ENCODE assay signal across 11 mouse cellular contexts in genomic region chr17:27940352-27940751, GRCm38 (mm10). TPM values are rescaled to one million over a fixed set of nuclear protein-coding genes. Genes with fewer than 3 reads are reported as not detected.
DNase-seq lines count a peak whose midpoint lies in the region; ATAC-seq and TF ChIP-seq lines count a peak whose summit lies in the region.
"Had no signal": no experiment of that assay in that cellular context is flagged by ENCODE, and none has a peak within 500 bp of the region (broad histone marks: within the 10 kb centered on the region; RNA-seq: fewer than 3 reads in every experiment).

No protein-coding gene starts in this region.

- no peak for TF ChIP-seq CTCF in kidney, adult 2 months (conservative IDR thresholded peaks at IDR 0.05; ENCODE audit: insufficient read depth, insufficient read length, low read depth, low read length)

- no peaks in the 10 kb centered on the region for H3K36me3 ChIP-seq in kidney, adult 2 months (ENCODE audit: control insufficient read depth, insufficient read depth, low read length)
- no peaks in the 10 kb centered on the region for H3K36me3 ChIP-seq in lung, embryonic 15.5 days
- H3K36me3 ChIP-seq: hindbrain, embryonic 12.5 days had no signal

- WGBS in kidney, adult 2 months: 57% methylated on average over 4 of the region's 4 CpGs
- 69% methylated on average over 4 of the region's 4 CpGs for WGBS in lung, embryonic 15.5 days

- no peaks in the 10 kb centered on the region for H3K27me3 ChIP-seq in kidney, adult 2 months (replicated peaks; ENCODE audit: control insufficient read depth, insufficient read depth, low read length)
- no peaks in the 10 kb centered on the region for H3K27me3 ChIP-seq in lung, embryonic 15.5 days
- H3K27me3 ChIP-seq: hindbrain, embryonic 12.5 days; Patski had no signal

- no peak overlapping the region for H3K9ac ChIP-seq in lung, embryonic 15.5 days
- H3K9ac ChIP-seq: hindbrain, embryonic 12.5 days had no signal

- TF ChIP-seq POLR2A in kidney, adult 2 months (IDR thresholded peaks at IDR 0.05; ENCODE audit: low read depth, low read length): no peak

- H3K4me2 ChIP-seq in lung, embryonic 15.5 days: no peak overlapping the region
- H3K4me2 ChIP-seq: hindbrain, embryonic 12.5 days had no signal

- H3K9me3 ChIP-seq in lung, embryonic 15.5 days: no peaks in the 10 kb centered on the region
- H3K9me3 ChIP-seq: hindbrain, embryonic 12.5 days had no signal

- H3K27ac ChIP-seq in kidney, adult 2 months (ENCODE audit: insufficient read depth, low read depth, low read length): no peak overlapping the region
- peak overlapping the region; percentile 86 for H3K27ac ChIP-seq in lung, embryonic 15.5 days
- H3K27ac ChIP-seq: hindbrain, embryonic 12.5 days had no signal

- no peak overlapping the region for H3K4me3 ChIP-seq in kidney, adult 2 months (ENCODE audit: insufficient read depth, low read depth, low read length)
- no peak overlapping the region for H3K4me3 ChIP-seq in lung, embryonic 15.5 days
- H3K4me3 ChIP-seq: hindbrain, embryonic 12.5 days had no signal

- no peak for ATAC-seq in lung, embryonic 15.5 days (ENCODE audit: borderline replicate concordance, extremely low read depth, low FRiP score, low TSS enrichment)
- ATAC-seq: Patski had no signal

- peak; percentile 26 for DNase-seq in adrenal gland, adult 2 months
- DNase-seq in adrenal gland, adult 8-10 months: no peak
- DNase-seq in kidney, postnatal 10 days: peak; percentile 59
- no peak for DNase-seq in kidney, adult 2 months
- DNase-seq in WW6 (ENCODE audit: low read depth, low spot score): peak; percentile 38
- no peak for DNase-seq in right cerebral cortex, adult 2 months (ENCODE audit: low spot score in 2 of 2)
- no peak for DNase-seq in spleen, postnatal 10 days (ENCODE audit: low spot score in 2 of 2)
- DNase-seq: layer of hippocampus, postnatal 36 days had no signal

- H3K4me1 ChIP-seq in kidney, adult 2 months (ENCODE audit: control insufficient read depth, insufficient read depth, low read length): peaks cover 8% of the 10 kb centered on the region
- H3K4me1 ChIP-seq in lung, embryonic 15.5 days: peaks cover 65% of the 10 kb centered on the region

RNA-seq across cellular contexts. Expression of gene Taf11, which starts 30.7 kb away (rescaled TPM):
- 10 to 100 TPM; 17.7 to 30.9 TPM for total RNA-seq in adrenal gland, adult 2 months (2021)
- polyA plus RNA-seq in adrenal gland, adult 2 months (2012; rRNA removed): 7.4 and 8.3 TPM in 2 replicates
- total RNA-seq in adrenal gland, adult 8-10 months (2022): 10 to 100 TPM; 34.3 to 42.2 (median 35.7) TPM
- 12.0 and 15.3 TPM in 2 replicates for polyA plus RNA-seq in kidney, adult 2 months (2012; rRNA removed)
- polyA plus RNA-seq in lung, embryonic 15.5 days (2015; fragmentation: Nextera tagmentation; extraction: Ambion mirVana): 68.6 and 73.5 TPM in 2 replicates

RNA-seq across cellular contexts. Expression of gene Anks1, which starts 31.2 kb away (rescaled TPM):
- total RNA-seq in adrenal gland, adult 2 months (2021): 10 to 100 TPM; 23.5 to 24.9 TPM
- 41.3 and 44.8 TPM in 2 replicates for polyA plus RNA-seq in adrenal gland, adult 2 months (2012; rRNA removed)
- 10 to 100 TPM; 25.5 to 40.1 (median 32.6) TPM for total RNA-seq in adrenal gland, adult 8-10 months (2022)
- polyA plus RNA-seq in kidney, adult 2 months (2012; rRNA removed): 36.7 and 44.5 TPM in 2 replicates
- polyA plus RNA-seq in lung, embryonic 15.5 days (2015; fragmentation: Nextera tagmentation; extraction: Ambion mirVana): 17.1 and 19.3 TPM in 2 replicates

Comparison
In these comparisons a context has a peak if more than half of its experiments do, and no peak if none do; other contexts are left out.
1. DNase-seq: peak in adrenal gland, adult 2 months (single experiment), kidney, postnatal 10 days (single experiment) and WW6 (single experiment); none in adrenal gland, adult 8-10 months (single experiment), kidney, adult 2 months (single experiment), right cerebral cortex, adult 2 months (0 of 2) and spleen, postnatal 10 days (0 of 2).